Mouse (Mus musculus) liver, adult 2 months (tissue): Measurements from ENCODE around the gene Bpifc. TPM values are rescaled to one million over a fixed set of nuclear protein-coding genes. Genes with fewer than 3 reads are reported as not detected.

Experiments
- DNase-seq: peaks from one replicate; pipeline ENCODE4 v3.0.0-alpha.2; 2011; ENCODE audit warnings: low read depth, low spot score; ENCODE audit errors: extremely low read depth
- H3K27ac ChIP-seq: fragments of 200-500 bp; replicated peaks from 2 replicates; pipeline ENCODE4 v1.5.1; 2012; ENCODE audit warnings: low read depth, mild to moderate bottlenecking, control low read depth, inconsistent platforms, low read length; ENCODE audit not compliant: insufficient read depth
- H3K27me3 ChIP-seq: fragments of 200-500 bp; 2 replicates; pipeline ENCODE4 v1.6.1; 2012; ENCODE audit warnings: mild to moderate bottlenecking, moderate library complexity, low read length, inconsistent platforms; ENCODE audit not compliant: control insufficient read depth, insufficient read depth
- H3K36me3 ChIP-seq: fragments of 200-500 bp; 2 replicates; pipeline ENCODE4 v1.6.1; 2012; ENCODE audit warnings: low read length, inconsistent platforms; ENCODE audit not compliant: control insufficient read depth, insufficient read depth
- H3K4me1 ChIP-seq: fragments of 200-500 bp; 2 replicates; pipeline ENCODE4 v1.6.1; 2011; ENCODE audit warnings: low read length; ENCODE audit not compliant: control insufficient read depth, insufficient read depth
- H3K4me3 ChIP-seq: fragments of 200-500 bp; 2 replicates; pipeline ENCODE4 v1.5.1; 2011; ENCODE audit warnings: low read depth, mild to moderate bottlenecking, control low read depth, low read length, moderate library complexity; ENCODE audit not compliant: insufficient read depth
- H3K79me2 ChIP-seq: fragments of 200-500 bp; 2 replicates; pipeline ENCODE4 v1.6.1; 2012; ENCODE audit warnings: inconsistent platforms, mild to moderate bottlenecking, low read length, moderate library complexity; ENCODE audit not compliant: control insufficient read depth, insufficient read depth
- H3K9ac ChIP-seq: fragments of 200-500 bp; 2 replicates; pipeline ENCODE4 v1.6.1; 2012; ENCODE audit warnings: low read depth, mild to moderate bottlenecking, control low read depth, inconsistent platforms, low read length
- CTCF ChIP-seq: fragments of 200-500 bp; IDR thresholded peaks from 2 replicates; pipeline ENCODE4 v1.5.1; 2011; ENCODE audit warnings: low read depth, low read length, control low read depth
- POLR2A ChIP-seq: fragments of 200-500 bp; IDR thresholded peaks from 2 replicates; pipeline ENCODE4 v1.6.1; 2011; ENCODE audit warnings: low read length, control low read depth; ENCODE audit not compliant: insufficient read depth; ENCODE audit errors: extremely low read depth
- WGBS: fragments of 180-500 bp; shearing (Covaris S2); methylation state at CpG from one replicate; pipeline ENCODE4 v1.1.7; 2018; 5-methylcytosine and 5-hydroxymethylcytosine counted together
- polyA plus RNA-seq: library from polyadenylated mRNA; depleted of rRNA; stranded (reverse); fragments of >200 nt; gene quantifications from 2 replicates; pipeline ENCODE4 v1.2.3, GENCODE M21; 2012
- total RNA-seq: library from RNA; depleted of rRNA; stranded (reverse); fragments of >200 nt; gene quantifications from 2 replicates; pipeline ENCODE4 v1.2.3, GENCODE M21; 2014

The Bpifc gene
- total and polyA plus RNA-seq, 2 experiments = not detected

GRCm38 (mm10) chr10:86050522-86050921 lies 38.8 kb upstream of the Bpifc start:
- Histone ChIP-seq H3K9ac (no peak overlapping the region), H3K79me2 (no peaks in the 10 kb centered on the region), H3K4me1 (no peaks in the 10 kb centered on the region), H3K27ac (no peak overlapping the region), H3K4me3 (no peak overlapping the region), H3K36me3 (peaks cover 17% of the 10 kb centered on the region; the same call in 1 of the 2 replicates), H3K27me3 (no peaks in the 10 kb centered on the region)
- DNase-seq = no peak
- WGBS = 94% methylated on average over 2 of the region's 2 CpGs
- TF ChIP-seq POLR2A (no peak), CTCF (no peak)

- WGBS = 91% methylated on average over 9 of the region's 9 CpGs
- Histone ChIP-seq H3K4me1 (no peaks in the 10 kb centered on the region), H3K27me3 (no peaks in the 10 kb centered on the region), H3K4me3 (no peak overlapping the region), H3K36me3 (peaks cover 29% of the 10 kb centered on the region), H3K27ac (no peak overlapping the region), H3K9ac (no peak overlapping the region), H3K79me2 (no peaks in the 10 kb centered on the region)
- no peak for DNase-seq
- TF ChIP-seq POLR2A (no peak), CTCF (no peak)
These were observed 36.1 kb upstream of the Bpifc start for GRCm38 (mm10) chr10:86047786-86048185.

- 97% methylated on average over 1 of the region's 1 CpGs for WGBS
- TF ChIP-seq POLR2A (no peak), CTCF (no peak)
- Histone ChIP-seq H3K9ac (no peak overlapping the region), H3K36me3 (peaks cover 40% of the 10 kb centered on the region), H3K4me1 (no peaks in the 10 kb centered on the region), H3K4me3 (no peak overlapping the region), H3K27ac (no peak overlapping the region), H3K79me2 (no peaks in the 10 kb centered on the region), H3K27me3 (no peaks in the 10 kb centered on the region)
- DNase-seq = no peak
These were observed 34.7 kb upstream of the Bpifc start for GRCm38 (mm10) chr10:86046371-86046770.

- no peaks in the 10 kb centered on the region for H3K27me3 ChIP-seq
- DNase-seq = no peak
- H3K27ac ChIP-seq = no peak overlapping the region
- TF ChIP-seq POLR2A = no peak
- no peak for TF ChIP-seq CTCF
- H3K79me2 ChIP-seq = no peaks in the 10 kb centered on the region
- H3K4me3 ChIP-seq = no peak overlapping the region
- H3K36me3 ChIP-seq = peaks cover 33% of the 10 kb centered on the region
- no peak overlapping the region for H3K9ac ChIP-seq
- 93% methylated on average over 8 of the region's 8 CpGs for WGBS
- H3K4me1 ChIP-seq = no peaks in the 10 kb centered on the region
These were observed 32.4 kb upstream of the Bpifc start for GRCm38 (mm10) chr10:86044066-86044465.

GRCm38 (mm10) chr10:86043651-86044050 lies 32.0 kb upstream of the Bpifc start:
- DNase-seq = no peak
- Histone ChIP-seq H3K27ac (no peak overlapping the region), H3K79me2 (no peaks in the 10 kb centered on the region), H3K4me1 (no peaks in the 10 kb centered on the region), H3K4me3 (no peak overlapping the region), H3K36me3 (peaks cover 30% of the 10 kb centered on the region), H3K27me3 (no peaks in the 10 kb centered on the region), H3K9ac (no peak overlapping the region)
- TF ChIP-seq POLR2A (no peak), CTCF (no peak)
- 89% methylated on average over 4 of the region's 4 CpGs for WGBS

GRCm38 (mm10) chr10:86034007-86034728 lies 22.5 kb upstream of the Bpifc start:
- WGBS = 76% methylated on average over 2 of the region's 2 CpGs
- Histone ChIP-seq H3K36me3 (peaks cover 41% of the 10 kb centered on the region), H3K27me3 (no peaks in the 10 kb centered on the region), H3K79me2 (no peaks in the 10 kb centered on the region), H3K4me1 (no peaks in the 10 kb centered on the region), H3K9ac (no peak overlapping the region), H3K4me3 (no peak overlapping the region), H3K27ac (no peak overlapping the region)
- TF ChIP-seq POLR2A (no peak), CTCF (no peak)
- no peak for DNase-seq
